Mouse (Mus musculus) B cell, adult 2 months (primary cell): ENCODE data around the gene Spock1.
"Not testable (repeated sequence)": the region's sequence is repeated elsewhere in the genome, so short reads cannot be mapped to it uniquely, and the experiment has no call there.

Experiments
- DNase-seq, 2 experiments: peaks; one replicate each; pipeline ENCODE4 v3.0.0; 2022

Gene Spock1

DNA sequence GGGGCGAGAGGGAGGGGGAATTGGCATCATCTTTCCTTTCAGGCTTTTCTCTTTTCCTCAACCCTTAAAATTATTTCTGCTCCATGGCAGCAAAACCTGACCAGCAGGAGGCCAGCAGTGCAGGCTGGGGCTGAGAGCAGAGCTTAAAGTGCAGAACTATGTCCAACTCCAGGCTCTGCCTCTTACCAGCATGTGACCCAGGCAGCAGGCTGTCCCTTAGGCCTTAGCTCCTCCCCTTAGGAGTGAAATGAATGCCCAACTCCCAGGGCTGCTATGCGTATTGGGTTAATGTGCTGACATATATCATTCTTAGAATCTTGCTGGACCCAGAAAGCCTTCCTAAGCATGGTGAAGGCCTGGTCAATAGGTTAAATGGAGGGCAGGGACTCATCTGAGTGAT, 434.1 kb downstream of the Spock1 start:
- no peak for DNase-seq

DNA sequence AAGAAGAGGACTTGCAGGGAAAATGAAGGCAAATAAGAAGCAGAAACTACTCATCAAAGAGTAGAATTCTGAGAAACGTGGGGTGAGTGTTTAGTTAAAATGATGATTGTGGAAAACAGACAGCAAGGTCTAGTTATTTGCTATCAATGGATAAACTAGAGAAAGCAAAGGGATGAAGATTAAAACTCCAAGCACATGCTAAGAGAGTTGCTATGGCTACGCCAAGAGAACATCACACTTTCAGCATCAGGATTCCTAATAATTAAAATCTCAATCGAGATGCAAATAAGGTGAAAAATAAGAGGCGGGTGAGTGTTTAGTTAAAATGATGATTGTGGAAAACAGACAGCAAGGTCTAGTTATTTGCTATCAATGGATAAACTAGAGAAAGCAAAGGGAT, 437.2 kb downstream of the Spock1 start:
- DNase-seq, result not testable (repeated sequence)

DNA sequence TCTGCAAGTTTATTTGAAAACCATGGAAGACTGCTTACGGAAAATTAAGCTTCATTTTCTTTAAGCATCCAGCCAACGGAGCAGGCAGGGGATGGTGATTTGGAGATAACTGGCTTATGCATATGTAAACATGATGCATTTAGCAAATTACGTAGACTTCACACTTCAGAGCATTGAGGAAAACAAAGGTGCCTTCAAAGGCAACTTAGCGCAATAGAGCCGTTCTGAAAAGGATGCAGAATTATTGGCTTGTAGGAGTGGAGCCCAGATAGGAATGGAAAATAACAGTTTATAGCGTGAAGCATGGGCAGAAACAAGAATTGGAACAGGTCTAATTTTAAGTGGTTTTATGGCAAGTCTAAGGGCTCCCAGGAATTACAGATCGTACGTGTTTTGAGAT, 448.2 kb downstream of the Spock1 start:
- no peak for DNase-seq

DNA sequence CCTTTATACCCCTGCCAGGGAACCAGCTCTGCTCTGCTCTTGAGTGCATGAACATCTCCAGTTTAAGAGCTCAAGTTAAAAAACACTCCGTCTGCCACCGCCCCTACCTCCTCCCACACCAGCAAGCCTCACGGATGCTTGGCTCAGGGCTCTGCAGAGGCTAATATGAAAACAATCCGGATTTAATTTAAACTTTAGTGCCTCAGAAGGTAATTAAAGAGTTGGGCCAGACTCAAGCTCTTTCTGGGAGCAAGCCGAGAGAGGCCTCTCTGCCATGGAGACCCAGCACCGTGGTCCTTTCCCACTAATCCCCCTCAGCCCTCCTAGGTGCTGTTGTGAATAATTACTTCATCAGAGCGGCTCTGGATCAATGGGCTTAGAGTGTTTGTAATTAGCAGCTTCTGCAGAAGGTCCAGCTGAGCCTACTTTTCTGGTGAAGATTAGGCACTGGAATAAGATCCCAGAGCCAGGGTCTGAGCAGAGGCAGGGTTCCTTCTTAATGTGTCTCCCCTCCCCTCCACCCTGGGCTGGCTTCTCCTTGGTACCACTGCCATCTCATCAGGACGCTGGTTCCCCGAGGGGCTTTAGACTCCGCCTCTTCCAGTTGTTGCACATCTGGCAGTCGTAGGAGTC, 457.8 kb downstream of the Spock1 start:
- no peak for DNase-seq

DNA sequence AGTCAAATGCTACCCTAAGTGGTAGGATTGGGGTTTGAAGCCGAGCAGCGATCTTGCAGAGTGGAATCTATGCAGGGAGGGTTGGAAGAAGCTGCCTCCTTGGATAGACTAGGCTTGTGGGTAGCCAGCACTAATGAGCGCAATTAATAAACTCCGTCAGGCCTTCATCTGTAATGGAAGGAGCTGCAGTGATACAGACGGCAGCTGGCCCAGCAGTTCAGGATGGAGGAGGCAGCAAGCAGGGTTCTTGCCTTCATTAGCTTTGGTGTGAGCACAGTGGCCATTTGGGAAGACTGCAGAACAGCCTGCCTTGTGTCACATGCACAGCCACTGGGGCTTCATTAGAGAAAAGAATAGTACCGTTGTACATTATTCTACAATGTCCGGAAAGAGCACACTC, 459.2 kb downstream of the Spock1 start:
- no peak for DNase-seq

DNA sequence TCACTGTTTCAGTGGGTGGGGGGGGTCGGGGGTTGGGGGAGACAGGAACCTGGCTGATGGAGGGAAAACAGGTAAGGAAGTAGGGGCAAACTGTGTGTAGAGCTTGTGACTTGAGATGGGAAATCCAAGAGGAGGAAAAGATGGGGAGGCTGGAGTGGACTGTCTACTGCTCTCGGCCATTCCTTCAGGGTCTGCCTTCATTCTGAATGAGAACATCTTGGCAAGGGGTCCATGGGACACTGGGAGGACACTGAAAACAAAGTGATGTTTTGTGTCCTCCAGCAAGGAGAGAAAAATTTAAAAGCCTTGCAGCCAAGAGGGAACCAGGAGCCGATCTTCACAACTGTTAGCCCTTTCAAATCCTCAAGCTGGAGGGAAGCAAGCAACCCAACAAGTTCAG, 463.2 kb downstream of the Spock1 start:
- no peak for DNase-seq

DNA sequence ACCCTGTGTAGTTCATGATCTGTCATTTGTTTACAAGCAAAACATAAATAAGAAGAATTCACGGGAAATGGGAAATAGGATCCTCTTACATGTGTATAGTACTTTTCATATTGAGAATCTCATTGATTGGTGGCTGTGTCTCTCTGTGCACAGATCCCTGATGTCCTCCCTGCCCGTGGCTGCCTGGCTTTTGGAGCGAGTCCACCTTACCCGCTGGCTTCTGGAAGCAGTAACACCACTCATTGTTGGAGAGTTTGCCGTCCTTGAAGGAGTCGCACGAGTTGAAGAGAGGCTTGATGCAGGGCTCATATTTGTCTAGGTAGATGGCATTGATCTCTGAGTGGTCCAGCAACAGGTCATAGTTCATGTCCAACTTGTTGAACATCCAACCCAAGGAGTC, 468.0 kb downstream of the Spock1 start:
- DNase-seq, result no peak

DNA sequence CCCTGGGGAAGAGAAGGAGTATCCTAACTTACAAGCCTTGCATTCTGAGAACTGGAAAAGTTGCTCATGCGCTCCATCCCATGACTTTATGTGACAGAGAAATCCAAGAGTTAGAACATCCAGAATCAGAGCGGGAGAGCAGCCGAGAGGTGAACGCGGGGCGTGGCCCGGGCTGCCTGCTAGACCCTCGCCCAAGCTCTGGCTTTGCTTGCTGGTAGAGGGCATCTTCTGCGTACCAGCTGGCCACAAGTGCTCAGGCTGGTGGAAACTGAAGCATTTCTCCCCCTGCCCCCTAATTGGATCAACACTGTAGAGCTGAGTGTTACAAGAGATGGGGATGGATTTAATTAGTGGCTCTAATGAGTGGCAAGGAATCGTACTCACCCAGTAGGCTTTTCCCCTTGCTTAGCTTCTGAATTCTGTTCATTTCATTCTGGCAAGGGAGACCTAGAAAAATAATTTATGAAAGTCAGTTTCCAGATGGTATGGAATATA, 472.4 kb downstream of the Spock1 start:
- DNase-seq, result no peak

DNA sequence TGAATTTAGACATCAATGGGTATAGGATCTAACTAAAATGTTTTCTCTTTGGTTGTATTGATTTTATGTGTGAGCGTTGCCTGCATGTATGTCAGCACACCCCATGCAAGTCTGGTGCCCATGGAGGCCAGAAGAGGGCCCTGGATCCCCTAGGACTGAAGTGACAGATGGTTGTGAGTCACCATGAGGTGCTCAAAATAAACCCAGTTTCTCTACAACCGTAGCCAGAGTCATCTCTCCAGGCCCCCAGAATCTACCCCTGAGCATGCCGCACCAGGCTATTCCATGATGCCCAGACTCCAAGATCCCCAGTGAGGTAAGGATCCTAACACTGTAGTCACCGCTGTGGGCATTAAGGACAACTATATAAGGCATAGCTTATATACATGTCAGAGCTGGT, 474.3 kb downstream of the Spock1 start:
- DNase-seq, result no peak

DNA sequence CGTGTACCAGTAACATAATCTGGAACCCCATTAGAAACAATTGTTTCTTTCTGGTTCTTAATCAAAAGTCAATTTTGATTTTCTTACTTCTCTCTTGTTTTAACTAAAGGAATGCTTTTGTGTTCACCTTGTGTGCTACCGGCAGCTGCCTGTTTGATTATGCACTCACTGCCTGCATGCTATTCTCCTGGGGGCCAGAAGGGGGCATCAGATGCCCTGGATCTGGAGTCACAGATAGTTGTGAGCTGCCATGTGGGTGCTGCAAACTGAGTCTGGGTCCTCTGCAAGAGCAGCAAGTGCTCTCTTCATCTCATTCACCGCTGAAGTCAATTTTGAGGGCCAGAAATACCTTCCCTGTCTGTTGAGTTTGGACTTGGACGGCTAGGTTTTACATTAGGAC, 476.3 kb downstream of the Spock1 start:
- DNase-seq, result no peak

DNA sequence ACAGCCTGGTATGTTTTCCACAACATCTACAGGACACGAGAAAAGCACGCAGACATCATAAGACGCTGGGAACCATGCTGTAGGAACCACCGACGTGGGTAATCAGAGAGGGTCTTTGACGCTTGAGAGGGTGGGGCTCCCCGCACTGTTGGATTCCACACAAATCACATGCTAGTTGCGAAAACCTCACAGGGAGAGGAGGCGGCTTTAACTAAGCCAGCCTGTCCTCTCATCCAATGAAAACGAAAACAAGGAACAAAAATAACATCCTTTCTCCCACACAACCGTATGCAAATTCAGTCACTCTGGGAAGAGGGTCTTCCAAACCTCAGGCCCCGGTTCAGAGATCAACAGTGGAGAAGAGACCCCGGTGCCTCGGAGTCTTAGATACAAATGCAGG, 479.3 kb downstream of the Spock1 start:
- DNase-seq, result no peak

DNA sequence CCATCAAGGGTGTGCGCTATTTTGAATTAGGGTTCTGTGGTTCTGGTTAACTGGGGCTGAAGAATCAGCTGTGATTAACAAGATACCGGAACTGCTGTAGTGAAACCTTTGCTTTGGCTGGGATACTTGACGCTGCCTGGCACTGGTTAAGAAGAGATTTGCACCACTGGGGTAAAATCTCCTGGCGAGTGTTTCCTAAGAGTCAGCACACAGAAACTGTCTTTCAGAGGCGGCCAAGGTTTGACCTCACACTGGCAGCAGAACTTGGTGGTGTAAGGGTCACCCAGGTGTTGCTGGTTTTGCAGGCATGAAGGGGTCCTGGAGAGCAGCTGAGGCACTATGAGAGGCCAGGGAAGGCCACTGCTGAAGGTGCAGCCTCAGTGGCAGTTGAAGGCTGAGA, 489.4 kb downstream of the Spock1 start:
- DNase-seq, result no peak

DNA sequence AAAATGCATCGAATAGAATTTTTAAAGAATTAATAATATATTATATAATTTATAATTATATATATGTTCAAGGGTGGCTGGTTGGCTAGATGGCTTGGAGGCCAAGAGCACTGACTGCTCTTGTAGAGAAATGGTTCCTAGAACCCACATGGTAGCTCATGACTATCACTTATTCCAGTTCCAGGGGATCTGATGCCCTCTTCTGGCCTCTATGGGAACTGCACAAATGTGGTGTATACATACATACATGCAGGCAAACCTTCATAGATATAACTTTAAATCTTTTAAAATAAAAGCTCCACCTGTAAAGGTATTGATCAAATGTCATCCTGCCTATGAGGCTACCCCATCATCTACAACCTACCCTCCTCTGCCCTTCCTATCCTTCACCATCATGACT, 493.4 kb downstream of the Spock1 start:
- no peak for DNase-seq

DNA sequence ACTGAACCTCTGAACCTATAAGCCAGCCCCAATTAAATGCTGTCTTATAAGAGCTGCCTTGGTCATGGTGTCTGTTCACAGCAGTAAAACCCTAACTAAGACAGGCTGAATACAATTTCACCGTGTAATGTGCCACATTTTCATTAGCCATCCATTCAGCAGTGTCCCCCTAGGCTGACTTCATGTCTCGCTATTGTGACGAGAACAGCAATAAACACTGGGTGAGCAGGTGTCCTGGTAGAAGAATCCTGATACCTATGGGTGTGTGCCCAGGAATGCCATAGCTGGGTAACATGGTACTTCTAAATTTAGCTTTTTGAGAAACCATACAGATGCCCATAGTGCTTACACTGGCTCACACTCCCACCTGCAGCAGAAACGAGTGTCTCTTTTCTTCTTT, 500.5 kb downstream of the Spock1 start:
- DNase-seq, result no peak

DNA sequence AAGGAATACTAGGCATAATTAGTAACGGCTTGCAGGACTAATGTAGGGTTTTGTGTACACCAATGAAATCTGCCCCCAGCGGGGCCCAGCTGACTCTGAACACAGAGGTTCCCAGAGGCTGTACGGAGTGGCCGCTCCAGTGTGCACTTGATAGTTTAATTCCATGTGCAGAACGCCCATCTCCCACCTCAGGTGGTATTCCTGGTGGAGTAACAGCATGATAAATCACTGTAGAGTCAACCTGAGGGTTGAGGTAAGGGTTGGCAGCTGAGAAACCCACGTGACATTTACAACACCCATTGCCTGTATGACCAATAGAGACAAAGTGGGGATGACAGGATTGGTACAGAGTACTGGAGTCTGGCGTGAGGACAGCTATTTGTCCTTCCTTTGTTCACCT, 505.7 kb downstream of the Spock1 start:
- no peak for DNase-seq

DNA sequence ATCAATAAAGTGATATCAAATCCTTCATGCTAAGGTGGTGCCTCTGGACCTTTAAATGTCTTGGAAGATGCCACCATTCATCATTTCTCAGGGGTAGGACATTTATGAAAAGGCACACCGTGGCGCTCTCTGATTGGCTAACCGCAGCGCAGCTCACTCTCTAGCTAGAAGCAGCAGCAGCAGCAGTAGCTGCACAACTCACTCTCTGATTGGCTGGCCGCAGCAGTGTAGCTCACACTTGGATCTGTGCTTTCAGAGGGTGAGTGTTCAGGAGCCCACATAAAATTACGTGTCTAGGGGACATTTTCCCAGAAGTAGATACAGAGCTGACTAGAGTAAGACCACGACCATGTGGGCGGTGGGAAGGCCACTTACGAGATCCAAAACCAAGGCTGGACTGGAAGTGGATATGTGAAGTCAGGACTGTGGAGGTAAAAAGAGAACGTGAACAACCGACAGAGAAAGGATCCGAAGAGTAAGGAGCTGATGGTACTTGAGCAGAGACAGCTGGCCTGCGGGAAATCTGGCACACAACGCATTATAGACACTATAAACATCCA, 535.9 kb downstream of the Spock1 start:
- DNase-seq, result no peak
